Mouse (Mus musculus) small intestine, adult 2 months (tissue): Measurements from ENCODE around the gene Fam222b.

Source experiments
- CTCF ChIP-seq: fragments of 200-500 bp; IDR thresholded peaks from 2 replicates; pipeline ENCODE4 v1.5.1; 2012; ENCODE audit warnings: low read depth, mild to moderate bottlenecking, control low read depth, inconsistent platforms, low read length, moderate library complexity, mixed read lengths; ENCODE audit not compliant: insufficient replicate concordance, insufficient read length; ENCODE audit errors: extremely low read depth
- POLR2A ChIP-seq: fragments of 200-500 bp; IDR thresholded peaks from 2 replicates; pipeline ENCODE4 v1.6.1; 2012; ENCODE audit warnings: low read depth, mild to moderate bottlenecking, control low read depth, inconsistent platforms, low read length, moderate library complexity

- TF ChIP-seq POLR2A (no peak), CTCF (no peak)
These were observed 20.4 kb downstream of the Fam222b start for GRCm38 (mm10) chr11:78114676-78115366.
